Mouse (Mus musculus) frontal cortex, adult (tissue): ENCODE data around the gene Edn2.

ENCODE experiments used
- ATAC-seq: cut with Nextera tagmentation; 2 replicates; pipeline ENCODE4 v1.9.2; 2017; ENCODE audit warnings: mild to moderate bottlenecking, moderate library complexity, mixed read lengths; ENCODE audit not compliant: low TSS enrichment

Edn2 gene

GRCm38 (mm10) chr4:120153736-120154135, 7.3 kb upstream of the Edn2 start:
- ATAC-seq, result no peak

DNA sequence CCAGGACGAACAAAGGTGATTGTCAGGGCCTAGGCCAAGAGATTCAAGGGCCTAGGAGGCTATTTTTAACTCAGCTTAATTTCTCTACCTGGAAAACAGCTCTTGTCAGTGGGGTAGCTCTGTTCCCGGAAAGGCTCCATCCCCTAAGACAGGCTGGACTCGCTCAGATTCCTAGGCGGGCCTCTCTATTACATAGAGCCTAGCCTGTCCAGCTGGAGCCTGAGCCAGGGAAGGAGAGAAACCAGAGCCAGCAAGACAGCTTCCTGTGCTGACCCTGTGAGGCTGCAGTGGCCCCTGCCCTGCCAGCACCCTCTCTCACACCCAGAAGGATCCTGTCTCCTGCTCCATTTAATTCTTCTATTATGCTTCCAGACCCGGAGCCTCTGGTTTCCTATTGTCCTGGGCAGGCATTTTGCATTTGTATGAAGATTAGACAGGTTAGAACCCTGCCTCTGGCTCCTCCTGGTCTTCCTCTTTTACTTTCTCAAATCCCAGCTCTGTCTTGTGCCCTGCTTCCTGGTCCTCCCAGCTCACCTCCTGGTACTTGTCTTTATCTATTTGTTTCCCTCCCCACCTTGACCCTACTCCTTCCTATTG, 2.2 kb upstream of the Edn2 start:
- ATAC-seq, result no peak

GRCm38 (mm10) chr4:120162586-120162985, 1.6 kb downstream of the Edn2 start:
- ATAC-seq, result no peak

- peak; percentile 63 for ATAC-seq
Measured at GRCm38 (mm10) chr4:120163242-120163641, 2.2 kb downstream of the Edn2 start.

DNA sequence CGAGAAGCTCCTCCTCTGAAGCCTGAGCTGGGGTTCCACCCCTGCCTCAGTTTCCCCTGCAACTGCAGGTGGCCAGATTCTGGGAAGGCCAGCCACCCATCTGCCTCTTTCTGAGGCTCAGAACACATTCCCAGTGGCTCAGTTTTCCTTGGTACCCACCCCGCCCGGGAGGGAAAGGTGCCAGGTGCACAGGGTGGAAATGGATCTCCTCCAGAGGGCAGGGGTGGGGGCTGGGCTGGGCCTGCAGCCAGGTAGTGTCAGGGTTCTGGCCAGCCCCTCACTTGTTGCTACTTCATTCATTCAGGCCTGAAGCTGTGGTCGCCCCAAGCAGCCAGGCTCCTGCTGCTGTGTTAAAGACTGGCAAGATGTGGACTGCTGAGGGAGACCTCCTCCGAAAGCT, 3.3 kb downstream of the Edn2 start:
- no peak for ATAC-seq

- no peak for ATAC-seq
Measured at GRCm38 (mm10) chr4:120167778-120168177, 6.8 kb downstream of the Edn2 start.

- no peak for ATAC-seq
Measured at GRCm38 (mm10) chr4:120168346-120168745, 7.3 kb downstream of the Edn2 start.

- no peak for ATAC-seq
Measured at GRCm38 (mm10) chr4:120170387-120170936, 9.5 kb downstream of the Edn2 start.

- ATAC-seq, result peak; percentile 69; the same call in 1 of the 2 replicates
Measured at GRCm38 (mm10) chr4:120172050-120172684, 11.2 kb downstream of the Edn2 start.

- no peak for ATAC-seq
Measured at GRCm38 (mm10) chr4:120179123-120179522, 18.1 kb downstream of the Edn2 start.

DNA sequence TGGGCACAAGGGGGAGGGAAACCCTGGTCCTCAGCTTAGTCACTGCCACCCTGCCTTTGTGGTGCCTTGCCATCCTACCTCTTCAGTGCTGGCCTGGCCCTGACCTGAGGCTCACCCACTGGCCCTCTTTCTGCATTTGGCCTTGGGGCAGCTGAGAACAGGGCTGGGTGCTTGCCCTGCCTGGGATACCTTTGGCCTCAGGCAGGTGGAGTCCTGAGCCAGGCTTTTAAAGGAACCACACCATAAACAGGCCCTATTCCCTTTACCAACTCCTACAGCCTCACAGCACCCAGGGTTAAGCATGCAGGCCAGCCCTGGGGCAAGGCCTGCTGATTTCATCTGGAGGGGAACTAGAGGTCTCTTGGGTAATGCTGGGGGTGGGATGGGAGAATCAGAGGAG, 19.5 kb downstream of the Edn2 start:
- ATAC-seq, result no peak

DNA sequence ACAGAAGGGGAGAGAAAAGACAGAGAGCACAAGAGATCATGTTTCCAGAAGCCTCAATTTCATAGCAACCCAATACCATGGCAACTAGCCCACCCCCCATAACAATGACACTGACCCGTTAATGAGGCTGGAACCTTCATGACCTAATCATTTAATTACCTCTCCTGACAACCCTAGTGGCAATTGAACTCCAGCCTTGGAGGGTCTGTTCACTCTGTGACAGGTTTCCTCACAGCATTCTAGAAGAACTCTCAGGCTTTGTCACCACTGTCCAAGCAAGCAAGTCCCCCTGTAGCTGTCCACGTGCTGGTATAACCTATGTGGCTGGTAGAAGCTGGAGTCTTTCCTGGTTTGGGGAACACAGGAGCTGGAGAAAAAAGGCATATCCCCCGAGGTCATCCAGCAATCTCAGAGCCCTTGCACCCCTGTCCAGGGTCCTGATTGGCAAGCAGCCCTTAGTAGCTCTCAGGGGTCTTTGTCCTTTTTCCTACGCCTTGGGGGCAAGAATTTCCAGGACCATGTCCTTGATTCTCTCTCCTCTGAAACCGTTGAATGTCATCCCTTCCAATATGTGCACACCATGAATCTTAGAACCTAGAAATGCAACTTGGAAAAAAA, 23.5 kb downstream of the Edn2 start:
- ATAC-seq, result no peak

GRCm38 (mm10) chr4:120186441-120186840, 25.4 kb downstream of the Edn2 start:
- no peak for ATAC-seq

DNA sequence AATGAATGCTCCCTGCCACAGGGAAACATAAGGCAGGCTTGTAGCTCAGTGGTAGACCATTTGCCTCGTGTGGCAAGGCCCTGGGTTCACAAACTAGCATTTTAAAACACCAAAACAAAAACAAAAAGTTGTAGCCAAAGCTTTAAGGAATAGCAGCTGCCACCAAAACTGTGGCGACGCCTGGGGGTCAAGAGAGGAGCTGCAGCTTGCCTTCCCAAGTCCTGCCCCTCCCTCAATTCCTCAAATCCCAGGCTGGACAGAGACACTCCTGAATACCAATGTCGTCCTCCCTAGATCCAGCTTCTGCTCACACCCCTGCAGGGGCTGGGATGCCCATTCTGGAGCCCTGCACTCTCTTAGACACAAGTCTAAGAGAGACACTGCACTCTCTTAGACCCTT, 25.9 kb downstream of the Edn2 start:
- no peak for ATAC-seq

DNA sequence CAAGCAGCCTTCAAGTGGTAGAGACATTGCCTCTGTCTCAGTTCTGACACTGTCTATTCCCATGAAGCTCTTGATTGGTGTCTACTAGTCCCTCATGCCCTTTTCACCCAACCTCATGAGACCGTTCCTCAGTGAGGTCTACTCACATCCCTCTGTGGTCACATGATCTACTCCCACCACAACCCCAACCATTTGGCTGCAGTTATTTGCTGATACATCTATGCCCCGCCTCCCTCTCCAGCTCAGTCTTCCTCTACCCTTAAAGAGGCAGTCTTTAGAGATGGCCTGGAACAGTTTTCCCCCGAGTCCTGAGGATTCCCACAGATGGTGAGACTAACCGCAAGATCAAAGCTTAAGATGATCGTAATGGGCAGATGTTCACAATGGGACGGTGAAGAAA, 27.2 kb downstream of the Edn2 start:
- ATAC-seq, result no peak

DNA sequence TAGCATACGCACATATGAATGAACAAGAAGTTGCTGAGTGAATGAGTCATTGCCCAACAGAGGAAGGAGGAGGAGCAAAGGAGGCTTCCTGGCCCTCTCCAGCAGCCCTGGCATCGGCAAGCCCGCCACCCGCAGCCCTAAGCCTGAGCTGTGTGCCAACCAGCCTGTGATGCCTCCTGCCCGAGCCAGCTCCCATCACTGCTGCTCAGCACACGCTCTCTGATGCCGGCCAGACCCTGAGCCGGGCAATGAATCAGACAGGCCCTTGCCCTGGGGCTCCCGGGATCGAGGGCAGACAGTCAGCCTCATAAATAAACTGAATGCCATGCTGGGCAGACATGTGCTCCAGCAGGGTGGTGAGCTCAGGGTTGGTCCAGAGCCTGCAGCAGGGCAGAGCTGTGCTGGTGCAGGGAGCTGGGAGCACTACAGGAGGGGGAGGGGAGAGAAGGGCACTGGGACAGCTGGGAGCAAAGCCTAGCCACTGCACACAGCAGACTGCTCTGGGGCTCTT, 27.7 kb downstream of the Edn2 start:
- peak; percentile 88 for ATAC-seq

GRCm38 (mm10) chr4:120189941-120190340, 28.9 kb downstream of the Edn2 start:
- peak; percentile 62 for ATAC-seq

GRCm38 (mm10) chr4:120191987-120192386, 31.0 kb downstream of the Edn2 start:
- ATAC-seq, result no peak

GRCm38 (mm10) chr4:120194026-120194425, 33.0 kb downstream of the Edn2 start:
- no peak for ATAC-seq

- ATAC-seq, result no peak
Measured at GRCm38 (mm10) chr4:120194965-120195364, 34.0 kb downstream of the Edn2 start.

DNA sequence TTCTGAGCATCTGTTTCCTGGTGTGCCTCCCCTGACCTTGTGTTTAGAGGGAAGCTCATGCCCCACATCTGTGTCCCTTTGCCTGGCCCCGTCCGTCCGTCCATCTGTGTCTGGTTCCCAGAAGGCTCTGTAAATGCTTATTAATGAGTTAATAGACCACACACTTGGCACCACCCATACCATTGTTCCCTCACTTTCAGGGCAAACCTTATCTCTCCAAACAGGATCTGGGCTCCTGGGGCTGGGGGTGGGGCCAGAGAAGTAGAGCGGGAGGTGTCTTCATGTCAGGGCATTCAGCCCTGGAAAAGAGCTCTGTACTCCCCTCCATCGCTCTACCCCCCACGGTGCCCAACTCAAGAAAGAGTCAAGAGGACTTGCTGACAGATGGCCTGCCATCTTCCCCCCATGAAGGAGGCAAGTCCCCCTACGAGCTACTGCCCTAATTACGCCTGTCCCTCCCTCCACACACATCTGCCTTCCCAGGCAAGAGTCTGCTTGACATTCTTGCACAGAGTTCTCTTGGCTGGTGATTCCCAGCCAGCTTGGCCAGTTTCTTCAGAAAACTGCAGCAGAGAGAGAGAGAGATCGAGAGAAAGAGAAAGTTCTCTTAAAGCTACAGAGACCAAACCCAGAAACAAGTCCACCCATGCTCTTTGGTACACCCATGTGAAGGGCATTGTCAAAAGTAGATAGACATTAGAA, 38.3 kb downstream of the Edn2 start:
- ATAC-seq, result no peak

- ATAC-seq, result no peak
Measured at GRCm38 (mm10) chr4:120200551-120201266, 39.7 kb downstream of the Edn2 start.
